Mouse (Mus musculus): ENCODE results near the gene Patl1. TPM values are rescaled to one million over a fixed set of nuclear protein-coding genes. Genes with fewer than 3 reads are reported as not detected.
"Not testable (repeated sequence)": the region's sequence is repeated elsewhere in the genome, so short reads cannot be mapped to it uniquely, and the experiment has no call there.

Patl1 gene
- 6.8 TPM in 2 replicates for polyA plus RNA-seq (2015; fragmentation: Nextera tagmentation; extraction: Ambion mirVana)

DNA sequence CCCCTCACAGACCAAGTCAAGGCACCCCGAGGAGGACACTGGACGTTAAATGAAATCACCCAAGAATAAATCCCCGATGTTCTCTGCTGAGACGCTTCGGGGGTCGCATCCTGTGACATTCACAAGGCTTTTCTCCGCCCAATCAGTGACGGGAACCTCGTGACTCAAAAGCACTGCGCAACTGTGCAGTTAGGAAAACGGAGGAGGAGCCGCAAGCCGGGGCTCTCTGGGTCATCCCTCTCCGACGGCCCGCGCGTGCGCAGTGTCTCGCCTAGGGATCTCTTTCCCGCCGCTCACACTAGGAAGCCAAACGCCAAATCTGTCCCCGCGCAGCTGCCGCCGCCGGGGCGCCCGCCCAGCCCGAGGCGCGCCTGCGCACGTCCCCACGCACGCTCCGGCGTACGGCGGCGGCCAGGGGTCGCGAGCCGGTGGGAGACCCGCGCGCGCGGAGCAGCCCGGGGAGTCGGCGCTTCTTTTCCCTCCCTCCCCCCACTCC is at the start of gene Patl1:
Gene Patl1 (plus strand): TSS at position 363 of the 496 bp plus-strand sequence.
- Histone ChIP-seq H3K4me2 (ENCODE audit: low read depth, low read length) (peak within 1 kb of the TSS; percentile 93), H3K27me3 (ENCODE audit: control insufficient read depth, insufficient read depth, low read depth, low read length) (no peaks in the 10 kb centered on the region), H3K27ac (ENCODE audit: low read length) (peak within 1 kb of the TSS; percentile 87), H3K4me1 (ENCODE audit: control insufficient read depth, low read depth, low read length) (peaks cover 11% of the 10 kb centered on the region), H3K9ac (ENCODE audit: low read depth, low read length) (peak within 1 kb of the TSS; percentile 95), H3K4me3 (ENCODE audit: low read depth, low read length) (peak within 1 kb of the TSS; percentile 92), H3K36me3 (ENCODE audit: control insufficient read depth, insufficient read depth) (peaks cover 3% of the 10 kb centered on the region; the same call in 1 of the 2 replicates), H3K9me3 (replicated peaks; ENCODE audit: control insufficient read depth, low read length) (no peaks in the 10 kb centered on the region)
- peak; percentile 97 for ATAC-seq (ENCODE audit: low read depth)
- under 1% methylated on average over 40 of the region's 53 CpGs for WGBS (ENCODE audit: insufficient replicate concordance)

DNA sequence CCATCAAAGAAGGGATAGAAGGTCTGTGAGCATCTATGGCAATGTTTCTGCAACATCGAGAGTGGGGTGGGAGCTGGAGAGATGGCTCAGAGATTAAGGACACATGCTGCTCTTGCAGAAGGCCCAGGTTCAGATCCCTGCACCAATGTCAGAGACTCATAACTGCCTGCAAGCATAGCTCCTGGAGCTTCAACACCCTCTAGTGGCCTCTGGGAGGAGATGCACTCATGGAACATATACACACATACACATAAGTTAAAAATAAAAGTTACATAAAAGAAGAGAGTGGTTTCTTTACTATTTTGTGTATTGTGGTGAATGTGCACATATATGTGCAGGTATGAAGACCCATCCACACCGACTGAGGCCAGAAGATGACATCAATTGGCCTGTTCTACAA is 44.4 kb upstream of the Patl1 start:
- ATAC-seq (ENCODE audit: low read depth): no peak
- 54% methylated on average over 2 of the region's 2 CpGs for WGBS (ENCODE audit: insufficient replicate concordance)

DNA sequence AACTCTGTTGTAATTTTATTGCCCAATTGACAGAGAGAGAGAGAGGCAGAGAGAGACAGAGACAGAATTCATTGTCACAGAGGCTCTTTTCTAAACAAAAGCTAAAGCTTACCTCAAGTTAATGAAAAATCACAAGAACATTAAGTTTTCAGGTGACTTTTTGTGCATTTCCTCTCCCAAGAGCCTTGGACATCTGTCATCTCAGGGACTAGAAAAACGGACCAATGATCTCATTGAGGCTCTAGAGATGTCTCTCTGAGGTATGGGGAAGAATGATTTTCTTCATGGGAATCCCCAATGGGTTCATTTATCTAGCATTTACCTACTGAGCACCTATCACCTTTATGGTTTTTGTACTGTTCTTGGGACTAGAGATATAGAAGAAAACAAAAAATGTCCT is 37.2 kb upstream of the Patl1 start, which contains the start of gene Olfr1419:
Gene Olfr1419 (minus strand): TSS at position 101 of the 400 bp plus-strand sequence.
- Histone ChIP-seq H3K4me1 (ENCODE audit: control insufficient read depth, low read depth, low read length) (no peaks in the 10 kb centered on the region), H3K9ac (ENCODE audit: low read depth, low read length) (no peak within 1 kb of the TSS), H3K4me2 (ENCODE audit: low read depth, low read length) (no peak within 1 kb of the TSS), H3K27ac (ENCODE audit: low read length) (no peak within 1 kb of the TSS), H3K9me3 (replicated peaks; ENCODE audit: control insufficient read depth, low read length) (no peaks in the 10 kb centered on the region), H3K4me3 (ENCODE audit: low read depth, low read length) (no peak within 1 kb of the TSS), H3K27me3 (ENCODE audit: control insufficient read depth, insufficient read depth, low read depth, low read length) (no peaks in the 10 kb centered on the region), H3K36me3 (ENCODE audit: control insufficient read depth, insufficient read depth) (no peaks in the 10 kb centered on the region)
- ATAC-seq (ENCODE audit: low read depth): no peak
- WGBS (ENCODE audit: insufficient replicate concordance): 32% methylated on average over 1 of the region's 1 CpGs

More for the DNA sequence above, 44.4 kb upstream of the Patl1 start:
- no peaks in the 10 kb centered on the region for H3K4me1 ChIP-seq (ENCODE audit: control insufficient read depth, low read depth, low read length)
- H3K4me3 ChIP-seq (ENCODE audit: low read depth, low read length): no peak overlapping the region
- H3K4me2 ChIP-seq (ENCODE audit: low read depth, low read length): no peak overlapping the region
- H3K27ac ChIP-seq (ENCODE audit: low read length): no peak overlapping the region
- peaks cover 2% of the 10 kb centered on the region; the same call in 1 of the 2 replicates for H3K9me3 ChIP-seq (replicated peaks; ENCODE audit: control insufficient read depth, low read length)
- no peaks in the 10 kb centered on the region for H3K36me3 ChIP-seq (ENCODE audit: control insufficient read depth, insufficient read depth)
- no peak overlapping the region for H3K9ac ChIP-seq (ENCODE audit: low read depth, low read length)
- H3K27me3 ChIP-seq (ENCODE audit: control insufficient read depth, insufficient read depth, low read depth, low read length): no peaks in the 10 kb centered on the region

DNA sequence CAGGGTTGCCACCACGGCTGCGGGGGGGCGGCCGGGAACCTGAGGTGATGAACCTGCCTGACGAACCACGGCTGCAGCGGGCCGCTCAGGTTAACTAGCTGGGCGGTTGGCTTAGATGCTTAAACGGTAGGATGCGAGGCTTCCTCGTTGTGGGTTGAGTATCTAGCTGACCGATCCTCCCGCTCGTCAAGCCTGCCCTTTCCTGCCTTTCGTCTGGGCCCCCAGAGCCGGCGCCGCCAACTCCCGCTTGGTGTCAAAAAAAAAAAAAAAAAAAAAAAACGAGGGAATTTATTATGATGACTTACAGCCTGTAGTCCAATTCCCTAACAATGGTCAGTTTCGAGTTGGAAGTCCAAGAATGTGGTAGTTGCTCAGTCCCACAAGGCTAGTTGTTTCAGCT is 33.8 kb upstream of the Patl1 start:
- not testable (repeated sequence) for H3K27ac ChIP-seq (ENCODE audit: low read length); H3K4me1 ChIP-seq (ENCODE audit: control insufficient read depth, low read depth, low read length); ATAC-seq (ENCODE audit: low read depth); H3K9ac ChIP-seq (ENCODE audit: low read depth, low read length); H3K4me2 ChIP-seq (ENCODE audit: low read depth, low read length); H3K9me3 ChIP-seq (replicated peaks; ENCODE audit: control insufficient read depth, low read length); H3K4me3 ChIP-seq (ENCODE audit: low read depth, low read length); H3K36me3 ChIP-seq (ENCODE audit: control insufficient read depth, insufficient read depth); H3K27me3 ChIP-seq (ENCODE audit: control insufficient read depth, insufficient read depth, low read depth, low read length)
- WGBS (ENCODE audit: insufficient replicate concordance): 56% methylated on average over 22 of the region's 22 CpGs

DNA sequence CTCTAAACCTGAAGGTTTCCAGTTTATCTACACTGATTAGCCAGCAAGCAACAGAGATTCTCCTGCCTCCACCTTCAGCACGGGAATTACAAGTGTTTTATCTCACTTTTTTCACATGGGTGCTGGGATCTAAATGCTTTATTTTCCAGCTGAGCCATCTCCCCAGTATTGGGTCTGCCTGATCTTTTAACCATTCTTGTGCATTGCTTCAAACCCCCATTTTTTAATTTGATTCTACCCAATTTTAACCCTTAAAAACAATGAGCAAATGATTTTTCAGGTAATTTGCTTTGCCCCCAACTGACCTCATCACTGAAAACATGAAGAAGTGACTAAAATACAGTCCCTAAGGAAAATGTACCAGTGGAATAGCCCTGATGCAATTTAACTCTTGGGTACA is 25.9 kb upstream of the Patl1 start, which contains the start of gene Olfr1420:
Gene Olfr1420 (plus strand): TSS at position 301 of the 400 bp plus-strand sequence.
- Histone ChIP-seq H3K27ac (ENCODE audit: low read length) (no peak within 1 kb of the TSS), H3K4me1 (ENCODE audit: control insufficient read depth, low read depth, low read length) (no peaks in the 10 kb centered on the region), H3K4me2 (ENCODE audit: low read depth, low read length) (no peak within 1 kb of the TSS), H3K36me3 (ENCODE audit: control insufficient read depth, insufficient read depth) (no peaks in the 10 kb centered on the region), H3K27me3 (ENCODE audit: control insufficient read depth, insufficient read depth, low read depth, low read length) (no peaks in the 10 kb centered on the region), H3K9me3 (replicated peaks; ENCODE audit: control insufficient read depth, low read length) (no peaks in the 10 kb centered on the region), H3K4me3 (ENCODE audit: low read depth, low read length) (no peak within 1 kb of the TSS), H3K9ac (ENCODE audit: low read depth, low read length) (no peak within 1 kb of the TSS)
- WGBS (ENCODE audit: insufficient replicate concordance): 17% methylated on average over 1 of the region's 1 CpGs
- no peak for ATAC-seq (ENCODE audit: low read depth)

DNA sequence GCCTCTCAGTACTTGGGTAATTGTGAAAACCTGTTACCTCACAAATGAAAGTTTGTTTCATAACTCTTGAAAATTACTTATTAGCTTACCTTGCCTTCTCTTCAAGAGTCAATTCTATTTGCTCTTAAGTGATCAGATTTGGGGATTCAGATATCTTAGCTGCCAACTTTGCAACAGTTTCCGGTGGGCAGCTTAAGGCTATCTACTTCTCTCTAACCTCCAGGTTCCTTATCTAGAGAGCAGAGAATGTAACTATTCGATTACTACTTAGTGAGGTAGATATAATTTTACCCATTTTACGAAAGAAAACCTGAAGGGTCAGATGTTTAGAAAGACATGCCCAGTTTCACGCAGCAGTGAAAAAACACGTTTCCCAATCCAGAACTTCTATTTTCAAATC is 1.2 kb upstream of the Patl1 start:
- Histone ChIP-seq H3K9me3 (replicated peaks; ENCODE audit: control insufficient read depth, low read length) (no peaks in the 10 kb centered on the region), H3K27me3 (ENCODE audit: control insufficient read depth, insufficient read depth, low read depth, low read length) (no peaks in the 10 kb centered on the region), H3K4me2 (ENCODE audit: low read depth, low read length) (peak overlapping the region; percentile 83), H3K9ac (ENCODE audit: low read depth, low read length) (no peak overlapping the region), H3K4me1 (ENCODE audit: control insufficient read depth, low read depth, low read length) (peaks cover 11% of the 10 kb centered on the region), H3K27ac (ENCODE audit: low read length) (no peak overlapping the region), H3K36me3 (ENCODE audit: control insufficient read depth, insufficient read depth) (peaks cover 3% of the 10 kb centered on the region; the same call in 1 of the 2 replicates), H3K4me3 (ENCODE audit: low read depth, low read length) (peak overlapping the region; percentile 92)
- 26% methylated on average over 5 of the region's 5 CpGs for WGBS (ENCODE audit: insufficient replicate concordance)
- ATAC-seq (ENCODE audit: low read depth): no peak

DNA sequence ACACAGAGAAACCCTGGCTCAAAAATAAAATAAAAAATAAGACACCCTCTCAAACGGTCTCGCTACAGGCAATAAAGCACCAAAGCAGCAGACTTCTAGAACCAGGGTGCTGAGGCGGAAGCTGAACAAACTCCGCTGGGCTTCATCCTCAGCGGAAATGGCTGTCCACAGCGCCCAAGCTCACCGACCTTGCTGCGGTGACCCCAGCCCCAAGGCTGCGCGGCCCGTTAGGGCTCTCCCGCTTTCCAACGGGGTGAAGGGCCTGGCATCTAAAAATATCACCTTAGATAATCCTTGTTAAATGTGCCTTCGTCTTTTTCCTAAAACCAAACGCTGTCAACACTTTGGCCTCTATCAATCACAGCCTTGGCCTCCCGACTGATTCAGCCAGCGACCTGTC is 596 bp upstream of the Patl1 start:
- Histone ChIP-seq H3K4me2 (ENCODE audit: low read depth, low read length) (peak overlapping the region; percentile 83), H3K4me1 (ENCODE audit: control insufficient read depth, low read depth, low read length) (peaks cover 11% of the 10 kb centered on the region), H3K27ac (ENCODE audit: low read length) (peak overlapping the region; percentile 47), H3K9ac (ENCODE audit: low read depth, low read length) (peak overlapping the region; percentile 60), H3K27me3 (ENCODE audit: control insufficient read depth, insufficient read depth, low read depth, low read length) (no peaks in the 10 kb centered on the region), H3K4me3 (ENCODE audit: low read depth, low read length) (peak overlapping the region; percentile 92), H3K36me3 (ENCODE audit: control insufficient read depth, insufficient read depth) (peaks cover 3% of the 10 kb centered on the region; the same call in 1 of the 2 replicates), H3K9me3 (replicated peaks; ENCODE audit: control insufficient read depth, low read length) (no peaks in the 10 kb centered on the region)
- ATAC-seq (ENCODE audit: low read depth): peak; percentile 1; the same call in 1 of the 2 replicates
- WGBS (ENCODE audit: insufficient replicate concordance): 3% methylated on average over 17 of the region's 17 CpGs

DNA sequence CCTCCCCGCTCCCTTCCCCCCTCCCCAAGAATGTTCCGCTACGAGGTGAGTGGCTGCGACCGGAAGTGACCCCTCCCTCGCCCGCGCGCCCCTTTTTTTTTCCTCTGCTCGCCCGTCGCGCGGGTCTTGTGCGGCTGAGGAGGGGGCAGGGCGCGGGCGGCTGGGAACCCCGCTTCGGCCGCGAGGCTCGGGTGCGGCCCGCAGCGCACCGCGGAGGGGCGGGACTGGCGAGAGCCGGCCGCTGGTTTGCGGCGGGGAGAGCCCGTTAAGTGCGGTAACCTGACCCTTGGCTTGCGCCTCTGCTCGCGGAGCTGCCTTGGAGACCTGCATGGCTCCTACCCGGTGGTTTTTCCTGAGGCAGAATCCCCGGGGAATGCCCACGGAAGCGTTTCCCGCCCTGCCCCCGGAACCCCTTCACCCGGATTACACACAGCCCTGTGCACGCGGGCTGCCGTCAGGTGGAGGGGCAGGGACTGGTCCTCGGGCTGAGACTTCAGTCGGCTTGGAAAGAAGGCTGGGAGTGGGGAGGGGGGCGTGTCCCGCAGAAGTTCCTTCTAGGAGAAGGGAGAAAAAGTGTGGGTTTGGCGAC is 428 bp downstream of the Patl1 start:
- no peaks in the 10 kb centered on the region for H3K9me3 ChIP-seq (replicated peaks; ENCODE audit: control insufficient read depth, low read length)
- H3K27me3 ChIP-seq (ENCODE audit: control insufficient read depth, insufficient read depth, low read depth, low read length): no peaks in the 10 kb centered on the region
- H3K4me2 ChIP-seq (ENCODE audit: low read depth, low read length): peak overlapping the region; percentile 93
- peak; percentile 58 for ATAC-seq (ENCODE audit: low read depth)
- peak overlapping the region; percentile 92 for H3K4me3 ChIP-seq (ENCODE audit: low read depth, low read length)
- H3K9ac ChIP-seq (ENCODE audit: low read depth, low read length): peak overlapping the region; percentile 95
- H3K4me1 ChIP-seq (ENCODE audit: control insufficient read depth, low read depth, low read length): peaks cover 11% of the 10 kb centered on the region
- under 1% methylated on average over 51 of the region's 54 CpGs for WGBS (ENCODE audit: insufficient replicate concordance)
- peaks cover 3% of the 10 kb centered on the region; the same call in 1 of the 2 replicates for H3K36me3 ChIP-seq (ENCODE audit: control insufficient read depth, insufficient read depth)
- H3K27ac ChIP-seq (ENCODE audit: low read length): peak overlapping the region; percentile 87

DNA sequence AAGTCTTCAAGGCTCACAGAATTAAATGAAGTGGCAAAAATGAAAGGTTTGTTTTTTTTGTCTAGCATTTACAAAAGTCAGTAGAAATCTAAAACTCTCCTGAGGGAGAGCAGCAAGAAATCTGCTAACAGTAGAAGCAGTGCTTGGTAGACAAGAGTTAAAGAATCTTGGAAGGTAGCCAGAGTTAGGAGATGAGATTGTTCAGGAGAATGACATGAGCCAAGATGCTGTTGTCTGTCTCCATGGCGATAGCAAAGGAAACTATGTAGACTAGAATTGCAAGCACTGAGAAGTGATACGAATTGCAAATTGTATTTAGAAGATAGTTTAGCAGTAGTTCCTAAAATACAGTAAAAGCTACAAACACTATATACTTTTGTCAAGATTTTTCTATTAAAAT is 3.6 kb downstream of the Patl1 start:
- Histone ChIP-seq H3K27ac (ENCODE audit: low read length) (no peak overlapping the region), H3K4me2 (ENCODE audit: low read depth, low read length) (no peak overlapping the region), H3K9me3 (replicated peaks; ENCODE audit: control insufficient read depth, low read length) (no peaks in the 10 kb centered on the region), H3K27me3 (ENCODE audit: control insufficient read depth, insufficient read depth, low read depth, low read length) (no peaks in the 10 kb centered on the region), H3K36me3 (ENCODE audit: control insufficient read depth, insufficient read depth) (peaks cover 12% of the 10 kb centered on the region), H3K9ac (ENCODE audit: low read depth, low read length) (no peak overlapping the region), H3K4me1 (ENCODE audit: control insufficient read depth, low read depth, low read length) (peaks cover 11% of the 10 kb centered on the region), H3K4me3 (ENCODE audit: low read depth, low read length) (no peak overlapping the region)
- WGBS (ENCODE audit: insufficient replicate concordance): 61% methylated on average over 2 of the region's 2 CpGs
- no peak for ATAC-seq (ENCODE audit: low read depth)

Measured in liver, embryonic 16.5 days (tissue).